ENCODE assay signal across 12 mouse cellular contexts in genomic region chr10:81421041-81421796, GRCm38 (mm10). TPM values are rescaled to one million over a fixed set of nuclear protein-coding genes. Genes with fewer than 3 reads are reported as not detected.
DNase-seq lines count a peak whose midpoint lies in the region; ATAC-seq lines count a peak whose summit lies in the region.
"Had no signal": no experiment of that assay in that cellular context is flagged by ENCODE, and none has a peak within 500 bp of the region (broad histone marks: within the 10 kb centered on the region; RNA-seq: fewer than 3 reads in every experiment).

No protein-coding gene starts in this region.

- H3K9me3 ChIP-seq in heart, embryonic 10.5 days, result no peaks in the 10 kb centered on the region
- no peaks in the 10 kb centered on the region for H3K9me3 ChIP-seq in kidney, embryonic 16.5 days (ENCODE audit: low read length)
- H3K9me3 ChIP-seq: megakaryocyte, embryonic 14.5 days; neural tube, embryonic 15.5 days had no signal

- H3K27me3 ChIP-seq in heart, embryonic 10.5 days (ENCODE audit: insufficient read depth, poor library complexity, severe bottlenecking), result peaks cover 83% of the 10 kb centered on the region
- H3K27me3 ChIP-seq in kidney, embryonic 16.5 days (ENCODE audit: insufficient read depth, low read length), result no peaks in the 10 kb centered on the region
- H3K27me3 ChIP-seq: neural tube, embryonic 15.5 days had no signal

- H3K27ac ChIP-seq in heart, embryonic 10.5 days, result no peak overlapping the region
- no peak overlapping the region for H3K27ac ChIP-seq in kidney, embryonic 16.5 days (ENCODE audit: low read length)
- H3K27ac ChIP-seq: neural tube, embryonic 15.5 days had no signal

- peak; percentile 91 for DNase-seq in heart, adult 11 months
- no peak for DNase-seq in heart, embryonic 10.5 days (ENCODE audit: low spot score)
- DNase-seq in ovary, adult 18-20 months (ENCODE audit: low spot score), result peak; percentile 1
- DNase-seq in ovary, postnatal 14 days (ENCODE audit: low spot score), result no peak
- DNase-seq in cerebellum, adult 8-10 months, result peak; percentile 37
- peak; percentile 5 for DNase-seq in heart, postnatal 4 days
- DNase-seq in adipocyte (ENCODE audit: low spot score), result no peak

- no peak for ATAC-seq in kidney, embryonic 16.5 days (ENCODE audit: low FRiP score, low TSS enrichment)

- WGBS in heart, embryonic 10.5 days, result 68% methylated on average over 4 of the region's 4 CpGs
- 78% methylated on average over 4 of the region's 4 CpGs for WGBS in kidney, embryonic 16.5 days

- no peak overlapping the region for H3K9ac ChIP-seq in kidney, embryonic 16.5 days (replicated peaks; ENCODE audit: low read length)
- H3K9ac ChIP-seq: neural tube, embryonic 15.5 days had no signal

- H3K4me1 ChIP-seq in heart, embryonic 10.5 days, result peaks cover 61% of the 10 kb centered on the region
- H3K4me1 ChIP-seq in kidney, embryonic 16.5 days (ENCODE audit: insufficient read depth, low read length), result peaks cover 53% of the 10 kb centered on the region

- H3K4me3 ChIP-seq in heart, embryonic 10.5 days, result no peak overlapping the region
- H3K4me3 ChIP-seq in kidney, embryonic 16.5 days (ENCODE audit: low read length), result no peak overlapping the region
- H3K4me3 ChIP-seq: erythroblast, embryonic 14.5 days; megakaryocyte, embryonic 14.5 days; neural tube, embryonic 15.5 days had no signal

- no peak overlapping the region for H3K4me2 ChIP-seq in kidney, embryonic 16.5 days (replicated peaks; ENCODE audit: low read depth, low read length)
- H3K4me2 ChIP-seq: liver, embryonic 11.5 days; neural tube, embryonic 15.5 days had no signal

- peaks cover 9% of the 10 kb centered on the region; the same call in 1 of the 2 replicates for H3K36me3 ChIP-seq in heart, embryonic 10.5 days
- H3K36me3 ChIP-seq in kidney, embryonic 16.5 days (ENCODE audit: insufficient read depth, low read length), result peaks cover 11% of the 10 kb centered on the region; the same call in 1 of the 2 replicates

RNA-seq across cellular contexts. Expression of gene Smim24, which starts 28.4 kb away (rescaled TPM):
- 3.4 and 4.0 TPM in 2 replicates for polyA plus RNA-seq in heart, embryonic 10.5 days (2016; fragmentation: Nextera tagmentation; extraction: Ambion mirVana)
- 1 to 10 TPM; 1.9 to 2.4 TPM for total RNA-seq in heart, postnatal 4 days (2021)
- 42.7 and 44.1 TPM in 2 replicates for polyA plus RNA-seq in kidney, embryonic 16.5 days (2015; fragmentation: Nextera tagmentation; extraction: Ambion mirVana)
- polyA plus RNA-seq: erythroblast, embryonic 14.5 days had no signal

RNA-seq across cellular contexts. Expression of gene Gm48552, which starts 32.4 kb away (rescaled TPM):
- 1.1 and 1.7 TPM in 2 replicates for polyA plus RNA-seq in heart, embryonic 10.5 days (2016; fragmentation: Nextera tagmentation; extraction: Ambion mirVana)
- total RNA-seq in heart, postnatal 4 days (2021), result under 1 TPM; 0.72 to 0.98 TPM
- polyA plus RNA-seq in kidney, embryonic 16.5 days (2015; fragmentation: Nextera tagmentation; extraction: Ambion mirVana), result 1.4 and 1.6 TPM in 2 replicates

RNA-seq across cellular contexts. Expression of gene Nfic, which starts 34.2 kb away (rescaled TPM):
- 23.0 and 24.3 TPM in 2 replicates for polyA plus RNA-seq in heart, embryonic 10.5 days (2016; fragmentation: Nextera tagmentation; extraction: Ambion mirVana)
- total RNA-seq in heart, postnatal 4 days (2021), result 100 to 1,000 TPM; 125 to 130 TPM
- polyA plus RNA-seq in kidney, embryonic 16.5 days (2015; fragmentation: Nextera tagmentation; extraction: Ambion mirVana), result 87.8 and 92.0 TPM in 2 replicates

RNA-seq across cellular contexts. Expression of gene Gm48551, which starts 37.0 kb away (rescaled TPM):
- 2.2 and 3.1 TPM in 2 replicates for polyA plus RNA-seq in heart, embryonic 10.5 days (2016; fragmentation: Nextera tagmentation; extraction: Ambion mirVana)
- total RNA-seq in heart, postnatal 4 days (2021), result under 1 TPM; 0.55 to 0.70 TPM
- 5.0 and 5.2 TPM in 2 replicates for polyA plus RNA-seq in kidney, embryonic 16.5 days (2015; fragmentation: Nextera tagmentation; extraction: Ambion mirVana)

RNA-seq across cellular contexts. Expression of gene Dohh, which starts 37.0 kb away (rescaled TPM):
- 100 and 105 TPM in 2 replicates for polyA plus RNA-seq in heart, embryonic 10.5 days (2016; fragmentation: Nextera tagmentation; extraction: Ambion mirVana)
- 10 to 100 TPM; 52.9 to 55.9 TPM for total RNA-seq in heart, postnatal 4 days (2021)
- polyA plus RNA-seq in kidney, embryonic 16.5 days (2015; fragmentation: Nextera tagmentation; extraction: Ambion mirVana), result 87.6 and 104 TPM in 2 replicates

Comparison
In these comparisons a context has a peak if more than half of its experiments do, and no peak if none do; other contexts are left out.
1. DNase-seq: peak in heart, adult 11 months (single experiment), ovary, adult 18-20 months (single experiment), cerebellum, adult 8-10 months (single experiment) and heart, postnatal 4 days (single experiment); none in heart, embryonic 10.5 days (single experiment), ovary, postnatal 14 days (single experiment) and adipocyte (single experiment).